Mouse (Mus musculus): ENCODE measurements at regions not wholly inside any gene's neighbourhood (a gene's known extent, or its start where the extent isn't known, plus 50 kb on each side); places are given as distances from the start of the nearest gene placed in this dataset.

GRCm38 (mm10) chr9:122678001-122678696, 69.0 kb upstream of the Topaz1 start:
- Histone ChIP-seq H3K4me1 (ENCODE audit: control insufficient read depth in 2 of 2, insufficient read depth in 2 of 2, low read length in 2 of 2) (peaks cover 11 to 15% of the 10 kb centered on the region in 2 experiments; a peak in 3 of 4 replicates), H3K27me3 (ENCODE audit: control insufficient read depth, insufficient read depth, low read length) (no peaks in the 10 kb centered on the region), H3K36me3 (ENCODE audit: control insufficient read depth, insufficient read depth, low read length) (no peaks in the 10 kb centered on the region), H3K9me3 (ENCODE audit: control insufficient read depth, low read length) (no peaks in the 10 kb centered on the region), H3K4me2 (ENCODE audit: low read length) (no peak overlapping the region), H3K27ac (replicated peaks in 1 of 2; ENCODE audit: control insufficient read depth in 1 of 2, insufficient read depth in 1 of 2, low read depth in 2 of 2, low read length in 2 of 2) (no peak overlapping the region), H3K4me3 (ENCODE audit: control insufficient read depth in 1 of 2, insufficient read depth in 1 of 2, low read depth in 1 of 2, low read length in 2 of 2) (no peak overlapping the region), H3K9ac (ENCODE audit: low read length) (no peak overlapping the region)
- 72% methylated on average over 14 of the region's 14 CpGs for WGBS
- no peak for ATAC-seq (ENCODE audit: insufficient number of reproducible peaks, insufficient read depth, low FRiP score, low read depth)

GRCm38 (mm10) chr9:122687170-122687569, 60.0 kb upstream of the Topaz1 start:
- H3K36me3 ChIP-seq (ENCODE audit: control insufficient read depth, insufficient read depth, low read length) = no peaks in the 10 kb centered on the region
- no peak overlapping the region for H3K4me2 ChIP-seq (ENCODE audit: low read length)
- H3K9ac ChIP-seq (ENCODE audit: low read length) = no peak overlapping the region
- no peak for ATAC-seq (ENCODE audit: insufficient number of reproducible peaks, insufficient read depth, low FRiP score, low read depth)
- H3K4me3 ChIP-seq (ENCODE audit: control insufficient read depth in 1 of 2, insufficient read depth in 1 of 2, low read depth in 1 of 2, low read length in 2 of 2) = no peak overlapping the region
- no peaks in the 10 kb centered on the region; a peak in 1 of 4 replicates for H3K4me1 ChIP-seq (ENCODE audit: control insufficient read depth in 2 of 2, insufficient read depth in 2 of 2, low read length in 2 of 2)
- H3K27ac ChIP-seq (replicated peaks in 1 of 2; ENCODE audit: control insufficient read depth in 1 of 2, insufficient read depth in 1 of 2, low read depth in 2 of 2, low read length in 2 of 2) = no peak overlapping the region
- H3K9me3 ChIP-seq (ENCODE audit: control insufficient read depth, low read length) = no peaks in the 10 kb centered on the region
- 7% methylated on average over 4 of the region's 4 CpGs for WGBS
- peaks cover 3% of the 10 kb centered on the region; the same call in 1 of the 2 replicates for H3K27me3 ChIP-seq (ENCODE audit: control insufficient read depth, insufficient read depth, low read length)

GRCm38 (mm10) chr9:122691879-122692278, 55.3 kb upstream of the Topaz1 start:
- 65% methylated on average over 6 of the region's 6 CpGs for WGBS

GRCm38 (mm10) chr9:122695724-122696123, 51.4 kb upstream of the Topaz1 start:
- Histone ChIP-seq H3K27me3 (ENCODE audit: control insufficient read depth, insufficient read depth, low read length) (no peaks in the 10 kb centered on the region), H3K4me3 (ENCODE audit: control insufficient read depth in 1 of 2, insufficient read depth in 1 of 2, low read depth in 1 of 2, low read length in 2 of 2) (no peak overlapping the region)
- WGBS = 11% methylated on average over 1 of the region's 1 CpGs

More at GRCm38 (mm10) chr9:122691879-122692278, 55.3 kb upstream of the Topaz1 start:
- H3K27me3 ChIP-seq (ENCODE audit: control insufficient read depth, insufficient read depth, low read length) = no peaks in the 10 kb centered on the region
- no peak overlapping the region for H3K4me3 ChIP-seq (ENCODE audit: control insufficient read depth in 1 of 2, insufficient read depth in 1 of 2, low read depth in 1 of 2, low read length in 2 of 2)
- no peak for ATAC-seq (ENCODE audit: insufficient number of reproducible peaks, insufficient read depth, low FRiP score, low read depth)
- H3K9ac ChIP-seq (ENCODE audit: low read length) = no peak overlapping the region
- no peaks in the 10 kb centered on the region for H3K9me3 ChIP-seq (ENCODE audit: control insufficient read depth, low read length)
- H3K4me1 ChIP-seq (ENCODE audit: control insufficient read depth in 2 of 2, insufficient read depth in 2 of 2, low read length in 2 of 2) = no peaks in the 10 kb centered on the region; a peak in 1 of 4 replicates
- H3K27ac ChIP-seq (replicated peaks in 1 of 2; ENCODE audit: control insufficient read depth in 1 of 2, insufficient read depth in 1 of 2, low read depth in 2 of 2, low read length in 2 of 2) = no peak overlapping the region
- H3K36me3 ChIP-seq (ENCODE audit: control insufficient read depth, insufficient read depth, low read length) = no peaks in the 10 kb centered on the region
- no peak overlapping the region for H3K4me2 ChIP-seq (ENCODE audit: low read length)

More at GRCm38 (mm10) chr9:122695724-122696123, 51.4 kb upstream of the Topaz1 start:
- no peak overlapping the region for H3K27ac ChIP-seq (replicated peaks in 1 of 2; ENCODE audit: control insufficient read depth in 1 of 2, insufficient read depth in 1 of 2, low read depth in 2 of 2, low read length in 2 of 2)
- no peak overlapping the region for H3K4me2 ChIP-seq (ENCODE audit: low read length)
- H3K9me3 ChIP-seq (ENCODE audit: control insufficient read depth, low read length) = no peaks in the 10 kb centered on the region
- ATAC-seq (ENCODE audit: insufficient number of reproducible peaks, insufficient read depth, low FRiP score, low read depth) = no peak
- no peaks in the 10 kb centered on the region for H3K36me3 ChIP-seq (ENCODE audit: control insufficient read depth, insufficient read depth, low read length)
- no peak overlapping the region for H3K9ac ChIP-seq (ENCODE audit: low read length)
- no peaks in the 10 kb centered on the region for H3K4me1 ChIP-seq (ENCODE audit: control insufficient read depth in 2 of 2, insufficient read depth in 2 of 2, low read length in 2 of 2)

Small RNA genes in the stretch of these regions (microRNA-seq; reads per million reads assigned to microRNA genes)
- gene Mir138-1 = 51.2 reads per million, percentile 44 among the genes with 10 or more reads in this experiment

Data from heart, embryonic 14.5 days (tissue).